Mouse (Mus musculus) left cerebral cortex, postnatal 10 days (tissue): ENCODE data around the gene Sv2c. TPM values are rescaled to one million over a fixed set of nuclear protein-coding genes. Genes with fewer than 3 reads are reported as not detected.
"Not testable (repeated sequence)": the region's sequence is repeated elsewhere in the genome, so short reads cannot be mapped to it uniquely, and the experiment has no call there.

Experiments used
- DNase-seq, 2 experiments: peaks; one replicate each; pipeline ENCODE4 v3.0.0; 2021 to 2022; ENCODE audit warnings: low spot score in 2 of 2, mixed read lengths in 1 of 2; ENCODE audit errors: extremely low spot score in 1 of 2
- intact Hi-C: fragments of 180-260 bp; cut with DNase I; formaldehyde crosslinking; loops from one replicate; pipeline ENCODE4 v1.15.1; 2025
- total RNA-seq, 2 experiments: library from RNA; stranded (reverse); gene quantifications; 2 replicates each; pipeline ENCODE4 v1.2.3; 2021

Sv2c gene
- total RNA-seq, 2 experiments from 2014 or later, result 28.3 to 30.4 TPM

DNA sequence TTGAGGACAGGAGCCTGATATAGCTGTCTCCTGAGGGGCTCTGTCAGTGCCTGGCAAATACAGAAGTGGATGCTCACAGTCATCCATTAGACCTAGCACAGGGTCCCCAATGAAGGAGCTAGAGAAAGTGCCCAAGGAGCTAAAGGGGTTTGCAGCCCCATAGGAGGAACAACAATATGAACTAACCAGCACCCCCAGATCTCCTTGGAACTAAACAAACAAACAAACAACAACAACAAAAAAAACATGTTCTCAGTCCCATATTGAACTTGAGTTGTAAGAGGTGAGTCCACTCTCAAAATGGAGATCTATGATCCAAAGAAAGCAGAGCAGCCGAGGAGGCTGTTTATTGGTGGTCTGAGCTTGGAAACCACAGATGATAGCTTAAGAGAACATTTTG is 50.6 kb downstream of the Sv2c start, which contains the start of gene Gm17190:
Gene Gm17190, plus strand, starts transcription at position 301 of the 400 bp plus-strand sequence.
- DNase-seq, intact Hi-C loops: not testable (repeated sequence)

DNA sequence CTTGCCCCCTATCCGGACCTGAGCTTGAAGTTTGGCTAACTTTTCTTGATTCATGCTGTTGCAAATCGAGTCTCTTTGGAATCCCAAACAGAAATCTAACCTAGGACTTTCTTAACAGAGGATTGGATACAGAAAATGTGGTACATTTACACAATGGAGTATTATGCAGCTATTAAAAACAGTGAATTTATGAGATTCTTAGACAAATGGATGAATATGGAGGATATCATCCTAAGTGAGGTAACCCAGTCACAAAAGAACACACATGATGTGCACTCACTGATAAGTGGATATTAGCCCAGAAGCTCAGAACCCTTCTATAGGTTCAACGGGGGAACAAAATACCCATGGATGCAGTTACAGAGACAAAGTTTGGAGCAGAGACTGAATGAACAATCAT is 51.1 kb downstream of the Sv2c start, which contains the start of gene Gm20075:
Gene Gm20075, minus strand, starts transcription at position 101 of the 400 bp plus-strand sequence.
- intact Hi-C loops, DNase-seq: not testable (repeated sequence)

DNA sequence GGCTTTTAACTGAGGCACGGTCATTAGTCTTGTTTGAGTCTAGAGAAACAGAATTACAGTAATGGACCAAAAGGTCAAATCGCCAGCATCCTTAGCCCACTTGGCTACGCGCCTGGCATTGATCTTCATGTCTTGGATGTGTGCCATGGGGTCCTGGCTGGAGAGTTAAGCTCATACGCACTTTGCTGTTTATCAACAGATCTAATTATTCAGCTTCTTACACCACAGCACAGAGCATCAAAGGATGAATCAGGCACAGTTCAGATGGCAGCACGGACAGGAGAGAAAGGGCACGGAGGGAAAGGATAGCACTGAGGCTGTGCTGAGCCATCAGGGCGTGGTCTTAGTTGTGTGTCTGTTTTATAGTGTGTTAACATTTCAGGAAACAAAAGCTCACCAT is 58.8 kb downstream of the Sv2c start:
- DNase-seq, result no peak
- intact Hi-C loops, result no loop called here

DNA sequence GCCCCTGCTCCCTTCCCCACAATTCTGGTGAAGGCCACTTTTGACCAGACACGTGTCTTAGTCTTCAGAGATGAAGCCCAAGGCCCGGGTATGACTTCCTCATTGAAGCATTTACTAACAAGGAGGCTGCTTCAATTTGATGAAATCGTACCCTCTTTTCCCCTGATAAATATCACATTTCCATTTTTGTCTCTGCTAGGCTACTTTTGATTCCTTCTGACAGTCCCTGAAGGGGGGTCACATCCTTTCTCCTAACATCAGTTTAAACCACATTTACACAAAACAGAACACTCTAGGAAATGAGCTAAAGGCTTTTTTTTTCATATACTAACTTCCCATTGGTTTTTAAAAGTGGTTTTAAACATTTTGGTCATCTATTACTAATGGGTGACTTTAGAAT is 79.6 kb downstream of the Sv2c start:
- DNase-seq, result no peak
- intact Hi-C loops, result no loop called here

DNA sequence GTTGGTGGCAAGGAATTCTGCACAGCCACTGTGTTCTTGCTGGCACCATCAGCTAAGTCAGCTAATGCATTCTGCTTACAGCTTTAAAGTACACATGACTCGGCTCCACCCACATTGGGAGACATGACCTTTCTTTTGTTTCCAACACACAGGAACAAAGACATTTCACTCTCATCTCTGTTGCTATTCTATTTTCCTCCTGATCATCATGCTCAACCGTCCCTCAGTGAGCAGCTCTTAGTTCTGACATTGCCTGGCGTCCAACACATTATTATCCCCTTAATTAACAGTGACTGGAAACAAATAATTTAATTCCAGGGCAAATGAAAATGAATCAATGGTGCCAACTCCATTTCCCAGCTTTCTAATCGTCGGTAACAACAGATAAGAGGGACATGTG is 87.0 kb downstream of the Sv2c start:
- DNase-seq, result no peak

DNA sequence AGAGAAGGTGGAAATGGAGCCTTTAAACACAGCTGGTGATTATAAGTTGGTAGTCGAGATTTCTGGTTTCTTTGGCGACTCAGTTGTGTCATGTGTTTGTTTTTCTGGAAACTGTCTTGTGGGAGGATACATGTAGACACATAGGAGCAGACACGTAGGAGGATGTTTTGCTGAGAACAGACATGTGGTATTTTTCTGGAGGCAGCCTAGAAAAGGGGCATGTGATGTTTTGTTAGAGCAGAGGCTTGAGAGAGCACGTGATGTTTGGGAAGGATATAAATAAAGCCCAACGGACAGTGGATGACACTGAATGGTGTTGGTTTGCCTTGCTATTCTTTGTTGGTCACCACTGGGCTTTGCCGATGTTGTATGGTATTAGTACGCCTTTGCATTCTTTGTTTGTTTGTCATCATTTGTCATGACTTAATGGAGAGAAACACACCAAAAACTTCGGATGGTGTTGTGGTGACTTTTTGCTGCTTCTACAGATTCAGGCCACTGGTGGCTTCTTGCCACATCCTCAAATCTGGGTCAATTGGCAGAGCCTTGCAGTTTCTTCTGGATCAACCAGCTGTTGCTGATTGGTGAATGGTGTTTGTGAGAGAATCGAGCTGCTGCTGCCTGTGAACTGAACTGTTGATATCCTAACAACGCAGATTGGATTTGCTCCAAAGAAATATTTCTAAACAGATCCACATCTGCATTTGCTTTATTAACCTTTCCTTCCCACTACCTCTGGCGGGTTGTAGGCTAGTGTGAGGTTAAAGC is 91.9 kb downstream of the Sv2c start:
- no peak for DNase-seq
- intact Hi-C loops, result no loop called here

More for the DNA sequence above, 87.0 kb downstream of the Sv2c start:
- intact Hi-C loops, result no loop called here

DNA sequence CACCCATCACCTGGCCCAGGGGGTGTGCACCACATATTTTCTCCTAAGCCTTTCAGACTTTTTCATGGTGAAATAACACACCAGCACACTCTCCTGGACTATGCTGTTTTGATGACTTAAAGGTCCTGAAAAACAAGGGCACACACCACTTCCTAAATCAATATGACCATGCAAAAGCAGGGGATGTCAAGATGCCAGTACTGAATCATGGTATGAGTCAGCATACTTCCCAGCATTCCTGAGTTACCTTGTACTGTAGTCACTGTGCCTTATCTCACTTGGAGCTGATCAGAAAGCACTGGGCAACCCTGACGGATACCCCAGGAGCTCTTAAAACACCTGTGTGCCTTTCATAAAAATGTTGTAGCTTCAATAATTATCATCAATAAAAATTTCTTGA is 92.8 kb downstream of the Sv2c start:
- intact Hi-C loops, result loop anchor here (10.0 kb wide), 1 partner anchor 555 kb away; no protein-coding TSS in a partner anchor
- no peak for DNase-seq

DNA sequence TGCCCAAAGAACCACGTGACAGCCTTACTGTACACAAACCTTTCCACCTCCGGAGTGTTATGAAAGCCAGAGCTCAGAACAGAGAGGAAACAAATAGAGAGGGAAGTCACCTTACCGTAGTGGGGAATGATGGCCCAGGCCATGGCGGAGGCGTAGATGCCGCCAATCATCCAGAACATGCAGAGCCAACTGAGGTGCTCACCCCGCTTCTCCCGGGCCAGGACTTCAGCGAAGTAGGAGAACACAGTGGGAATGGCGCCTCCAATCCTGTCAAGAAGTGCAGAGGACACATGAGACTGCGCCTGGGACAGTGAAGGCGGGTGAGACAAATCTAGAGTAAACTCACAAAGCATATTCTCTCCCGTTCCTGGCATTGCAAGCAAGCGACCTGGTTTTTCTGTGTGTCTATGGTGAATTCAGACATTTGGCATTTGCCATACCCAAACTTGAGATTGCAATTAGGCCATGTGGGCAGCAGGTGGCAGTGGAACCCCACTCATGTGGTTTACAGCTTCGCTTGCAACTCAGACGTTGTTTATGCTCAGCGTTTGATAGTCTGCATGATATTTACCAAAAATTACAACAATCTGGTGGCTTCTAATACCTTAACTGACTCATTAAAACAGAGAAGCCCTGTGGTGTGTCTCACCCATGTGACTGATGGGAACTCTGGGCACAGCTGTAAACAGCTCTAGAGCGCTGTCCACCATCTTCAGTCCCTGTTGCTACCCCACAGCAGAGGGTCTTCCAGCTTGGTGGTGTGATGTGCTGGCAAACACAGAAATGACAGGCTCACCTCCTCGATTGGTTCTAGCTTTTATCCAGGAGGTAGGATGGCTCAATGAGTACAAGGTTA is 101.8 kb downstream of the Sv2c start:
- intact Hi-C loops, result loop anchor here (5.0 to 10.0 kb wide), 2 partner anchors 347 to 564 kb away; no protein-coding TSS in a partner anchor
- DNase-seq, result peak; percentile 38 to 54

DNA sequence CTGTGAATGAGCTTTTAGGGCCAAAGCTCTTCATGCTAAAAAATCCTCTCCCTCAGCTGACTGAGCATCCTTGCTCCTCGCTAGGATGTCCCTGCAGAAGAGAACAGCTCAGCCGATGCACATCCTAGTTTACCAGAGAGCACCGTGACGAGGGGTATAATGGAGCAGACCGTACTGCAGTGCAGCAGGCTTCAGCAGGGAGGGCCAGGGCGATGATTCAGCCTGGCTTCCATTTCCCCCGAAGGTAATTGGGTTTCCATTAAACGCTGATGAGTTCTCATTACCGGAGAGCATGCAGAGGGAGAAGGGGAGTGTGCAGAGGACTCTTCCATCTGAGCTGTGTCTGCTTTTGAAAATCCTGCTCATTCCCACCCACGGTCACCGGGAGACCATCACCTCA is 108.5 kb downstream of the Sv2c start:
- intact Hi-C loops, result no loop called here

DNA sequence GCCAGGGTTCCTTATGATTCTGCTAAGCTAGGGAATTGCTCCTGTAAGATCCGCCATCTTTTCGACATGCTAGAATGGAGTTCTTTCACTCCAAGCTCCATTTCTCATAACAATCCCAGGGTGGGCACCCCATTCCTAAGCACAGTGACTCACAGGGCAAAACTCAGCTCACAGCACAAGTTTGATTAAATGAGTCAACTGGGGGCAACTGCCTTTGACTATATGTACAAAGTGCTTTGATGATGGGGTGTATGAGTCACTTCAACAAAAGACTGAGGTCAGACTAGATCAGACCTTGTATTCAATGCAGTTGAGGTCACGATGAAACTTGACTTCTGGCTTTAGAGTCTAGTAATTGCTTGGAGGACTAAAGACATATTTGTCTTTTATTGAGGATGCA is 116.9 kb downstream of the Sv2c start:
- no peak for DNase-seq
- intact Hi-C loops, result no loop called here

More for the DNA sequence above, 108.5 kb downstream of the Sv2c start:
- DNase-seq, result no peak

DNA sequence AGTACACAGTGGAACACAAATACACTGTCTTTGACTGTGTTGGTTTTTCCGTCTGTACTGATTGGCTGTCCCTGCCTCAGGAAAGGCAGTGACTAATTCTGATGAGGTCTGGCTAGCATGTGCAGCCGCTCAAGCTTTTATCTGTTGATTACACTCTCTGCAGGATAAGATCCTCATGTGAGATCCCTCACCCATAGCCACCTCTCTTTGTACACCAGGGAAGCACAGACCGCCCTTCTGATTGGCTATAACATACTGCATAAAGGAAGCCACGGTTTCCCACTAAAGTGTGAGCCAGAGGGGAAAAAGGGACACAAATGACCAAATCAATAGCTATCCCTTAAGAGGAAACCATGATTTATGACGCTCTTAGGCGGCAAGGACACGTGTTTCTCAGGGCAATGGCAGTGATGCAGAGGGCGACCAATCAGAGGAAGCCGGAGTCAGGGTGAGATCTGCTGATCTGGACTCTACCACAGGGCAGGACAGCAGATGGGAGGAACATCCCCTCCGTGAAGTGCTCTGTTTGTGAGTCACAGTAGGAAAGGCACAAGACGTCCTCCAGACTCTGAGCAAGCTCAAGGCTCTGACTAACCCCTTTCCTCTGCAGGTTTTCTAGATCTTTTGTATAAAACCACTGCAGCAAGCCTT is 121.4 kb downstream of the Sv2c start:
- no peak for DNase-seq
- intact Hi-C loops, result no loop called here

DNA sequence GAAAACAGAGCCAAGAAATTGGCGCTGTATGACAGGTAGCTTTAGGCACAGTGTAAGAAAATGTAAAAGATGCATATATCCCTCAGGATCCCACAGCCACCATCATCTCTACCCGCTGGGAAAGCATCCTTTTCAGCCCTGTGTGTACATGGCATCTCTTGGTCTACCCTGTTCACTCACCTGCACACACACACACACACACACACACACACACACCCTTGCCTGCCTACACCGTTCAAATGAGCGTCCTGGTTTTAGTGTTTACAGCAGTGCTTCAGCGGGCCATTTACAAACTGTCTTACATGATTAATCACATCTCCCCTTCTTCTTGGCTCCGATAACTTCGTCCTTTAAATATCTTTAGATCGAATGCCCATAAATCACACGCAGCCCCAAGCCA is 123.4 kb downstream of the Sv2c start:
- intact Hi-C loops, result loop anchor here (10.0 kb wide), 1 partner anchor 366 kb away; no protein-coding TSS in a partner anchor

DNA sequence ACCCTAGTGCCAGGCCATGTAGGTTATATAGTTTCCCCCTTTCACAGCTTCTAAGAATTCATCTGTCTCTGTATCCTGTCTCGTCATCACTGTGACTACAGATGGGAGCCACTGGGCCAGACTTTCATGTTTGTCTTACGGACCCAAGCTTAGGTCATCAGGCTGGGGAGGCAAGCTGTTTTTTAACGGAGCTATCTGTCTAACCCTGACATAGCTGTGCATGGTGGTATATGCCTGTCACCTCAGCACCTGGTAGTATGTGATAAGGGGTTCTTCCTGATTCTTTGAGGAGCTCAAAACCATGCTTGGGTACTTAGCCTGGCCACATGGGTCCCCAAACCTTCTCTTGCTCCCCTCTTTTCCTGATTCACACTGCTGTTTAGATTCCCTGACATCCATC is 124.2 kb downstream of the Sv2c start:
- no peak for DNase-seq
- intact Hi-C loops, result loop anchor here (10.0 kb wide), 1 partner anchor 367 kb away; no protein-coding TSS in a partner anchor

More for the DNA sequence above, 123.4 kb downstream of the Sv2c start:
- no peak for DNase-seq

DNA sequence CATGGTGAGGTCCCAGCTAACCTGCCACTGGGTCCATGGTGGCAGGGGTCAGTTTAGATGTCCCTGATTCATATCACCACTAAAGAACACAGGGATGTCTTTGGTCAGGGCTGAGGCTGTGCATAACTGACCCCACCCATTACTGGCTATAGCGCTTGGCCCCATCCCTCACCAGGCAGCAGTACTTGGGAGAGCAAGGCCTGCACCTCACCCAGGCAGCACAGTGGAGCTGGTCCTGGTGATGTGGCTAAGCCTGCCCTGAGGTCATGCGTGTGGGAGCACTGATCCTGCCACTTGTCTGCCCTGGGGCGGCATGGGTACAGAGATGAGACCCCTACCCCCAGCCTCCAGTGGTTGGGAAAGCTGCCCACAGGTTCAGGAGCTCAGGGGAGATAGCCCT is 128.8 kb downstream of the Sv2c start:
- DNase-seq, result no peak
- intact Hi-C loops, result loop anchor here (10.0 kb wide), 1 partner anchor 371 kb away; no protein-coding TSS in a partner anchor

DNA sequence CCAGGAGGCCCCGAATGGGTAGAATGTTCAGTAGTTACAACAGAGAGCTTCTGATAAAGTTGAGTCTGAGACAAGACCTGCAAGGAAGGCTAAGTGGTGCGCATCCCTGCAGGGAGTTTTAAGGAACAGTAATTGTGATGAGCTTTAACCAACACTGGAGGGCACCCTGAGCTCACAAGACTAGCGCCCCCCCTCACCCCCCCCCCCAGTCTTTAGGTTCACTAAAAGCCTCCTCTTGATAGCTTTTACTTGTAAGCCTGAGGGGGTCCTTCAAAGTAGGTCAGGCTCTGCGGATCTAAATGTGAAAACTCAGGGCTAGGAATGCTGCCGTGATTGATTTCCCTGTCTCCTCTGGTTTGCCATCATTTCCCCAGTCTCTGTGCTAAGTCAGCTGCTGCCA is 129.9 kb downstream of the Sv2c start:
- intact Hi-C loops, result loop anchor here (10.0 kb wide), 1 partner anchor 372 kb away; no protein-coding TSS in a partner anchor
- DNase-seq, result no peak

DNA sequence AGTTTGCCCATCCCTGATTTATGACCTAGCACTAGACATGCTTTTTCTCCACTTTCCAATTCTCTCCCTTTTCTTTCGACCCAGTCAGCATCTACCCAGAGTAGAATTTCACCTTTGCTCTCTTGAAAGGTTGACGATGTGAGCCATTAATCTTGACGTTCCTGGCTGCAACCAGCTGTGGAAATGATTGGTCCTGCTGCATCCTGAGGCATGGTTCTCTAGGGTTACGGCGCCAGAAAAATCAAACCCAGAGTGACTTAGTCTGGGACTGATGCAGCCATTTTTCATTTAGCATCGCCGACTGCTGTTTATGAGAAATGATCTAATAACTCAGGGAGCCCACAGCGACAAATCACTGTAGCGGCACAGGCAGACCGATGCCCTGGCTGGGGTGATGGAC is 133.0 kb downstream of the Sv2c start:
- DNase-seq, result no peak

DNA sequence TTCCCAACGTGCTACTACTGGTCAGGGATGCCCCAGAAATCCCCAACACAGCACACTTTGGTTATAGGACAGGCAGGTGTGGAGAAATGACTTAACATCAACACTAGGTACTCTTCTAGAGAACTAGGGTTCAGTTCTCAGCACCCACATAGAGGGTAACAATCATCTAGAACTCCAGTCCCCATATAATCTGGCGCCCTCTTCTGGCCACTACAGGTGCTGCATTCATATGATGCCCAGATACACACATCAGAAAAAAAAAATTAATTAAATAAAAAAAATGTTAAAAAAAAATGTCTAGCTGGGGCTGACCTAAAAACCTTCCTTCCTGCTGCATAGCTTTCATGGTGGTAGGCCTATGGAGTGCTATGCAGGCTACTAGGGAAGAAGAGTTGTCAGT is 135.1 kb downstream of the Sv2c start:
- intact Hi-C loops, result no loop called here
- no peak for DNase-seq

More for the DNA sequence above, 133.0 kb downstream of the Sv2c start:
- intact Hi-C loops, result no loop called here

DNA sequence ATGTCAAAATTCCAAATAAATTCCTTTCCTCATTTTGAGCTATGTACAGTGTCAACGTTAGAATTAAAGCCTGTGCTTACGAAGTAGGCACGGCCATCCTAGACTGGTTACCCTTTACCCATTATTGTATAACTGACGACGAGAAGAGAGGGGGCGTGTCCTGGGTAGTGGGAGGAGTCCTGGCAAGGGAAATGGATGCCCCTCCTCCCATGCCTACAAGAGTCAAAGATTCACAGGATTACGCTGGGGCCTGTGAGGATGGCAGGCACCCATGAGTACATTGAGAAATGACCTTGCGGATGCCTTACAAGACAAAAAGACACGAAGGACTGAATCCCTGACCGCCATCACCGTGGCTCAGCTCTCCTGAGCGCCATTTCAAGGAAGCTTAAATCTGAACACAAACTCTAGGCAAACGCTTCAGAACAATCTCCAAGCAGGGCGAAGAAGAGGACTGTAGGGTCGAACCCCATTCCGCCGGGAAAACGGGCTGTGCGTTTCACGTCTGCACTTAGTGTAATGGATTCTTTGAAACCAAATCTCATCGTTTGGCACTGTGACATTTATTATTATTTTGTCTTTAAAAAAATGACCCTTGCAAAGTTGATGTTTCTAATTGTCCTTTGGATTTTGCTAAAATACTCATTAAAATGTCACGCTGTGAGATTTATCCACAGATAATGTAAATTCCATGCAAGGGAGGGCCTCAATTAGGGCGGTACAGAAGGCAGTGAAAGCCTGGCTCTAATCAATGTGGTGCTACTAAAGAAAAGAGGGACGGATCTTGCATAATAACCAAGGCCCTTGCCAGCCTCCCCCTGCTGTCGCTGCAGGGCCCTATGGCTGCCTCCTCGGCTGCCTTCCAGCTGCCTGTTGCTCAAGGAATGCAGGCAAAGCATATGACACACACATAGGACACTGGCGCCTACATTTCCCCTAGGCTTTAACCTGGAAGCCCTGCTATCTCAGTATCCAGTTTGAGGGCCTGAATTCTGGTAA is 137.4 kb downstream of the Sv2c start:
- intact Hi-C loops, result no loop called here

More for the DNA sequence above, 137.4 kb downstream of the Sv2c start:
- DNase-seq, result peak in 1 of 2 experiments; percentile 37
